Mouse (Mus musculus) heart, postnatal 25 days (tissue): ENCODE measurements around the gene Duoxa2. TPM values are rescaled to one million over a fixed set of nuclear protein-coding genes. Genes with fewer than 3 reads are reported as not detected.

Experiments used
- DNase-seq: peaks from one replicate; pipeline ENCODE4 v3.0.0; 2022; ENCODE audit warnings: low spot score
- intact Hi-C: fragments of 180-260 bp; cut with DNase I; formaldehyde crosslinking; loops from one replicate; pipeline ENCODE4 v1.15.1; 2025
- total RNA-seq, 2 experiments: library from RNA; stranded (reverse); gene quantifications; 2 replicates each; pipeline ENCODE4 v1.2.3; 2021

Gene Duoxa2
- total RNA-seq, 2 experiments from 2014 or later = 0.17 to 0.26 TPM

DNA sequence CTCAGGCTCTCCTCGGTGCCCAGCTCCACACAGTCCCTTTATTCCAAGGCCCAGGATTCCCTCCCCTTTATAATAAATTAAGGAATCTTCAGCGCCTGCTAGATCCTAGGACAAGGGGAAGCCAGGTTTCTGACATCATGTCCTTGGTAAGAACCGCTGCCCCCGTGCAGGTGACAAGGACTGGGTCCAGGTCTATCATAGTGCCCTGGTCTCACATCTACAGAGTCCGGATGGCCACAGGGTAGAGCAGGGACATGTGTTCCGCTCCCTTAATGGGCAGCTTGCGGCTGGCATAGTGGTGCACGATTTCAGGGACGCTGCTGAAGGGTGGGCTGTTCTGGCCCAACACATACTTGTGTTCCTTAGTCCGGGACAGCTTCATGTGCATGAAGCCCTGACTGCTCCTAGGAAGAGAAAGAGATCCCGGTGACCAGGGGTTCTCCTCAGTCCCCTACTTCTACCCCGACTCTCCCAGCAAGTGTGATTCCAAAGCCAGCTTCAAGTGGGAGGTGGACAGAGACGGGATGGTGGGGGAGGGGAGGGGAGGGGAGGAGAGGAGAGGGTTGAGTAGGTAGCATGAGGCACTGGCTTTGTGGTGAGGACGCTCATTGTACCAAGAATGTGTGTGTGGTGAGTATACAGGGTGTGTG lies 50.6 kb downstream of the Duoxa2 start:
- DNase-seq = no peak
- intact Hi-C loops = loop anchor here (2.0 to 5.0 kb wide), 3 partner anchors 20 to 210 kb away; partner anchors contain the start of gene Shf

DNA sequence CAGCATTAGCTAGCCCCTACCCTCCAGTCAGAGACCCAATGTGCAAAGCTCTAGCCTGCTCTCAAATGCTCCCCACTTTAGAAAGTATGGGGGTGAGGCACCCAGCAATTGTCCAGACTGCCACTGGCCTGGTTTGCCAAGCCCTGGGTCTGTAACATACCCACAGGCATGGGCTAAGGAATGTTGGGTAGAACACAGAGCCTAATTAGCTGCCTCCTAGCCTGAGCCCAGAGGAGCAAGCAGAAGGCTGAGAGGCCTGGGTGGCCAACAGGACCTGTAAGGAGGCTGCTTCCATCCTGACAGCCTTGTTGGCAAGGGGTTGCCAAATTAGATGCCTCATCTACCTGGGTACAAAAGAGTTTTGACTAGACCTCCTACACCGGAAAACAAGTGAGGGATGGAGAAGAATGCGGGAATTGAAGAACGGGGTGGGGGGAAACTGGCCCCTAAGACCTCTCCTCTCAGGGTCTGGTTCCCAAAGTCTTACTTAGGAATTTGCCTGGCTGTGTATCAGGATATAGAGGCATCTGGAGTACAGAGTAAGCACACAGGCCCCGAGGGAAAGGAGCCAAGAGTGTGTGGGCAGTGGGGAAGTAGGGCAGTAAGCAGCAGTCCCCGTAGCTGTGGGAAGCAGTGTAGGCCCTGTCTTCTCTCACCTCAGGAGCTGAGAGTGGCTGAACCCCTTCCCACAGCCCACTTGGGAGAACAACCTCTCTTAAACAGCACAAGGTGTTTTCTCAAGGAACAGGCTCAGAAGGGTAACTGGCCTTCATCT lies 52.6 kb downstream of the Duoxa2 start:
- DNase-seq = no peak
- intact Hi-C loops = no loop called here

GRCm38 (mm10) chr2:122351931-122352329 lies 53.2 kb downstream of the Duoxa2 start:
- DNase-seq = no peak

More at GRCm38 (mm10) chr2:122351931-122352329, 53.2 kb downstream of the Duoxa2 start:
- intact Hi-C loops = no loop called here

Other genes starting within 250 kb of the Duoxa2 start
- gene Spg11, start 180.5 kb upstream of the Duoxa2 start, total RNA-seq = 10 to 100 TPM; 10.2 to 11.3 TPM
- 100 to 1,000 TPM; 132 to 152 TPM for gene B2m, start 151.2 kb upstream of the Duoxa2 start, total RNA-seq
- gene Trim69, start 138.2 kb upstream of the Duoxa2 start, total RNA-seq = not detected
- gene Patl2, start 112.7 kb upstream of the Duoxa2 start, total RNA-seq = not detected
- not detected for gene Terb2, start 112.6 kb upstream of the Duoxa2 start, total RNA-seq
- 100 to 1,000 TPM; 120 to 128 TPM for gene Sord, start 64.2 kb upstream of the Duoxa2 start, total RNA-seq
- gene Duox2, start 451 bp upstream of the Duoxa2 start, total RNA-seq = under 1 TPM; 0.44 to 0.45 TPM
- gene Duoxa1, start 14.8 kb downstream of the Duoxa2 start, total RNA-seq = under 1 TPM; 0.28 to 0.29 TPM
- under 1 TPM; 0.20 to 0.23 TPM for gene Duox1, start 16.8 kb downstream of the Duoxa2 start, total RNA-seq
- gene Shf, start 70.3 kb downstream of the Duoxa2 start, total RNA-seq = 1 to 10 TPM; 3.7 to 6.6 TPM
- 10 to 100 TPM; 18.8 to 23.8 TPM for gene Slc28a2, start 127.6 kb downstream of the Duoxa2 start, total RNA-seq
- under 1 TPM; 0.48 to 0.75 TPM for gene Gm14085, start 186.0 kb downstream of the Duoxa2 start, total RNA-seq